Mouse (Mus musculus) thymus, adult 2 months (tissue): ENCODE data around the gene 1190005I06Rik.

Experiments used
- CTCF ChIP-seq: fragments of 200-500 bp; IDR thresholded peaks from 2 replicates; pipeline ENCODE4 v1.5.1; 2012; ENCODE audit warnings: mild to moderate bottlenecking, control low read depth, low read length, moderate library complexity, borderline replicate concordance; ENCODE audit not compliant: control insufficient read depth, poor library complexity, insufficient read depth; ENCODE audit errors: extremely low read depth
- POLR2A ChIP-seq: fragments of 200-500 bp; IDR thresholded peaks from 2 replicates; pipeline ENCODE4 v1.6.1; 2012; ENCODE audit warnings: mild to moderate bottlenecking, low read length, control low read depth, moderate library complexity; ENCODE audit not compliant: control insufficient read depth, poor library complexity, insufficient read depth; ENCODE audit errors: extremely low read depth

- no peak for TF ChIP-seq CTCF
- TF ChIP-seq POLR2A = no peak
Observed at GRCm38 (mm10) chr8:120664566-120664965, 17.1 kb upstream of the 1190005I06Rik start.
